Mouse (Mus musculus): ENCODE data around the gene Dnmt3a. TPM values are rescaled to one million over a fixed set of nuclear protein-coding genes. Genes with fewer than 3 reads are reported as not detected.

Gene Dnmt3a
- polyA plus RNA-seq, 1 experiment from 2014 or later = 120 TPM

GRCm38 (mm10) chr12:3956351-3956750 is 150.5 kb downstream of the Dnmt3a start:
- Histone ChIP-seq H3K4me3 (replicated peaks) (no peak overlapping the region), H3K4me2 (replicated peaks) (no peak overlapping the region), H3K9ac (no peak overlapping the region), H3K9me3 (no peaks in the 10 kb centered on the region), H3K27me3 (replicated peaks) (peaks cover 17% of the 10 kb centered on the region), H3K27ac (no peak overlapping the region), H3K36me3 (no peaks in the 10 kb centered on the region), H3K4me1 (replicated peaks) (no peaks in the 10 kb centered on the region)
- ATAC-seq = no peak
- 17% methylated on average over 3 of the region's 3 CpGs for WGBS

GRCm38 (mm10) chr12:3959791-3960543 is 154.2 kb downstream of the Dnmt3a start:
- no peaks in the 10 kb centered on the region for H3K9me3 ChIP-seq
- H3K36me3 ChIP-seq = no peaks in the 10 kb centered on the region
- WGBS = 1% methylated on average over 53 of the region's 53 CpGs
- H3K27ac ChIP-seq = peak overlapping the region; percentile 89
- no peaks in the 10 kb centered on the region for H3K4me1 ChIP-seq (replicated peaks)
- peak overlapping the region; percentile 58 for H3K4me3 ChIP-seq (replicated peaks)
- peak overlapping the region; percentile 77 for H3K4me2 ChIP-seq (replicated peaks)
- peak overlapping the region; percentile 68 for H3K9ac ChIP-seq
- H3K27me3 ChIP-seq (replicated peaks) = peaks cover 3% of the 10 kb centered on the region
- ATAC-seq = peak; percentile 96

DNA sequence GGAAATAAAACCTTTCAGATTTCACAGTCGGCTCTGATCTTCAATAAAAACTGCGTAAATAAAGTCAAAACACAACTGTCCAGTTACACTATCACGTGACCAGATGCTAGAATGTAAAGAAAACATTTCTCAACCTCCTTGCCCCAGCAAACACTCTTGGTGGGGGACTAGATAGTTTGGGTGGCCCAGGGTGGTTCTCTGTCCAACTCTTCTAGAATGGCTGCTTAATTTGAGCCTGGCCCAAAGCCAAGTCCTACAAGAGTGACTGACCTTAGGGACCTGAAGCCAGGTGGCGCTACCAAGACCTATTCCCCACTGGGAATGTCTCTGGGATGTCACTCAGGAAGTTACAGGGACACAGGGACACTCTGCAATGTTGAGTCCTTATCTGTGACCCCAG is 154.7 kb downstream of the Dnmt3a start:
- Histone ChIP-seq H3K27ac (peak overlapping the region; percentile 89; the same call in 1 of the 2 replicates), H3K4me2 (replicated peaks) (peak overlapping the region; percentile 77), H3K4me3 (replicated peaks) (peak overlapping the region; percentile 58), H3K27me3 (replicated peaks) (no peaks in the 10 kb centered on the region), H3K4me1 (replicated peaks) (no peaks in the 10 kb centered on the region), H3K36me3 (no peaks in the 10 kb centered on the region), H3K9ac (peak overlapping the region; percentile 68; the same call in 1 of the 2 replicates), H3K9me3 (no peaks in the 10 kb centered on the region)
- ATAC-seq = peak; percentile 27; the same call in 1 of the 2 replicates
- 42% methylated on average over 4 of the region's 4 CpGs for WGBS

Other genes starting within 250 kb of the Dnmt3a start
- 24.7 and 25.0 TPM in 2 replicates for gene Dtnb, start 233.6 kb upstream of the Dnmt3a start, polyA plus RNA-seq (2015; fragmentation: Nextera tagmentation; extraction: Ambion mirVana)
- gene Pomc, start 148.9 kb downstream of the Dnmt3a start, polyA plus RNA-seq (2015; fragmentation: Nextera tagmentation; extraction: Ambion mirVana) = 2.4 and 3.4 TPM in 2 replicates
- 3.0 and 3.2 TPM in 2 replicates for gene Efr3b, start 232.9 kb downstream of the Dnmt3a start, polyA plus RNA-seq (2015; fragmentation: Nextera tagmentation; extraction: Ambion mirVana)

All from intestine, embryonic 15.5 days (tissue).